Mouse (Mus musculus): ENCODE data around the gene Ggt6.

Ggt6 gene

DNA sequence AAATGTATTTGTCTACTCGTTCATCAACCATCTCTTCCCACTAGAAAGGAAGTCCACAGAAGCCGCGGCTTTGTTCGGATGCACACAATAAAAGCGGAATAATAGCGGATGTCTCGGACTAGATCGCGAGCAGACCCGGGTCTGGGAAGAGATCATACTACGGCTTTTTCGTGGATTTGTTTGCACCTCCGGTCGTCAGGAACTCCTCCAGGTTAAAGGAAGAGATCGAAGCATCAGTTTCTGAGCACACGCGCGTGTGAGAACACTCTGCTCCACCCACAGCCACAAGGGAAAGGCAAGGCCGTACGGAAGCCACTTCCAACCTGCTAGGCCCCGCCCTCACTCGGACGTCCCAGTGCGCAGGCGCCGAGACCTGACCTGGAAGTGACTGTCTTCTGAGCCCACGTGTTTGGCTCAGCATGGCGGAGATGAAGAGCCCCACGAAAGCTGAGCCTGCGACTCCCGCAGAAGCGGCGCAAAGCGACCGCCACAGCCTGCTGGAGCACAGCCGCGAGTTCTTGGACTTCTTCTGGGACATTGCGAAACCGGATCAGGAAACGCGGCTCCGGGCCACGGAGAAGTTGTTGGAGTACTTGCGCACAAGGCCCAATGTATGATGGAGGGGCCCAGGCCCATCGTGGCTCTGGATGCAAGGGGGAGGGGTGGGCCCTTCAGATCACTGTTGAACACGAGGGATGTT, 5.8 kb downstream of the Ggt6 start, which contains the start of gene Mybbp1a:
Gene Mybbp1a (plus strand): TSS at position 391 of the 700 bp plus-strand sequence.
- DNase-seq, result peak; percentile 98

DNA sequence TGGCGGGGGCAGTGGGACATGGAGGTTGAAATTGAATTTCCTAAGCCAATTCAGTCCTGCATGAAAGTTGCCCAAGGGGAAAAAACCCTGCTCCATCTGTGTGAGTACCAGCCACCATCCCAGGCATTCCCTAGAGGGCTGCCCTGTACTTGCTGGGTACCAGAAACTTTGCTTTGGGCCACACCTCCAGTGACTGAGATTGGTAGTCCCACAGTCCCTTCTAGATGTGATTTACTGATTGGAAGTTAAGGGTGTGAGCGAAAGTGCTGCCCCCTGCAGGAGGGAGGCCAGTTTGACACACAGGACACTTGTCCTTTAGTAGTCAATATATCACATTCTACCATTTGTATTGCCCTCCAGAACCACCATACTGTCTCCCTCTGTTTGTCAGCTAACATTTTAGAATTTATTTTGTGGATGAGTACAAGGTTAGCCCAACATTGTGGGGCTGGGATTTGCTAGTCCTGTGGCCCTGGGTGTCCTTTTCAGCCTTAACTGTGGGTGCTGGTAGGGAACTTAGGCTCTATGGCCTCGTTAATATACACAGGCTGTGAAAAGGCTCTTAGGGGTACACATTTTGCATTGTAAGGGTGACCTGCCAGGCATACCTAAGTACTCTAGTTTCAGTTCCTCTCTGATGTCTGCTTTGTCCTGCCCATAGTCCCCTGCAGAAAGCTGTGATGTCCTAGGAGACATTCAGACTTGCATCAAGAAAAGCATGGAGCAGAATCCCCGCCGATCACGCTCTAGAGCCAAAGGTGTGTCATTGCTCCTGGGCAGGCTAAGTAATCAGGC, 11.2 kb downstream of the Ggt6 start:
- no peak for DNase-seq

DNA sequence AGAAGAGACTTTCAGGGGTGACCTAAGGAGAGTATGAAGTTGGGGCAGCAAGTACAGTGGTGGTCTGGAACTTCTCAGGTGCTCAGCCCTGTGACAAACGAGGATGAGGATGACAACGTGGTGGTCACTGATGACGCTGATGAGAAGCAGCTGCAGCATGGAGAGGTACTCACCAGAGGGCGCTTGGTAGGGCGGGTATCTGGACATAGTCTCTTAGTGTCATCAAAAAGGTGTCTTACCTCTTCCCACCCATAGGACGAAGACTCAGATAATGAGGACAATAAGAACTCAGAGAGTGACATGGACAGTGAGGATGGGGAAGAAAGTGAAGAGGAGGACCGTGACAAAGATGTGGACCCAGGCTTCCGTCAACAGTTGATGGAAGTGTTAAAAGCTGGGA, 12.1 kb downstream of the Ggt6 start:
- DNase-seq, result no peak

DNA sequence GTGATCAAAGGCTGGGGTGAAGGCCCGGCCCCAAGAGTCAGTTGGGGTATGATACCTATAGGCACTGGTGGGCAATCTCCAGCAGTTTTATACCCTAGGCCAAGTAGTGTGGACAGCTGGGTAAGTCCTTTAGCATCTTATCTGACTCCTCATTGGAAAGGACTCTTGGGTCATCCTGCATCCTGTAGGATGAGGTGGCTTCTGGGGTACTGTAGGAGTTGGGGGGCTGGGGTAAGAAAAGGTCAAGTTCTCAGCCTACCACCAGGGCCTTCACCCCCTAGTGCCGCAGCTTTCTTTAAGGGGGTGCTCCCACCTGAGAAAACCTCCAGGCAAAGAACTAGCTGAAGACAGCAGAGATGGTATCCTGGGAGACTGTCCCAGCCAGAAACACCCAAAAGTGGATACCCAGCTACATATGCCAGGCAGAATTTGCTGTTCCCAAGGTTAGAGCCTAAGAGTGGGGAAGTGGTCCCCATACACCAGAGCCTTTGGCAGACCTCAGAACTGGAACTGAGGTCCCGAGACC, 16.9 kb downstream of the Ggt6 start:
- no peak for DNase-seq

DNA sequence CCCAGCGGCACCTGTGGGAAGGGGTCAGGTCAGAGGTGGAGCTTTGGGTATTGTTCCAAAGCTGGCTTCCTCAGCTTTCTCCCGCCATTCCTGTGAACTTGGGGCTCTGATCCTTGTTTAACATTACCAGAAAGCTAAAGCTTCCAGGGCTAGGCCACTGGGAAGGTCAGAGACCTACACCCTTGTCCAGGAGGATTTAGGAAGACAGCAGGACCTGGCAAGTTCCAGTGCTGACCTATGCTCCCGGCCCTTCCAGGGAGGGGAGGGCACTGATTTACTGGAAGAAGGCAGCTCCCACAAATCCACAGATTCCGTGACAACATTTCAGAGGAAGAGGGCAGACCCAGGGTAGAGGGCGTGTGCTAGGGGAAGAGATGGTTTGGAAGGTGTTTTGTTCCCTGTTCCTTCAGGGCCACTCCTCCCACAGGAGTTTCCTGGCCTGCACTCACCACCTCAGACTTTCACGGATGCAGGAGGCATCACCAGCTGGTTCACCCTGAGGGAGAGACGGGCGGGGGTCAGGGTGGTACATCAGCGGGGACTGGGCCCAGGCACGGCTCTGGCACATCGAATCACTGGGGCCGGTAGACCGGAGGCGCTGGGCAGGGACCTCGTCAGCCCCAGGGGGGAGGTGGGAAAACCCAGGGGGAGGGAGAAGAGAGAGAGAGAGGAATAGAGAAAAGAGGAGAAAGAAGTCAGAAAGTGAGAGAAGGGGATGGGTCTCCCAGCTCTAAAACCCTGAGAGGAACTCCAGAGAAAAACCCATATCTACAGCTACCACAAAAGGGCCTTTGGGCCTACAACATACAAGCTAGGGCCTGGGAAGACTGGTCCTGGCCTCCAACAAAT, 18.0 kb downstream of the Ggt6 start:
- no peak for DNase-seq

DNA sequence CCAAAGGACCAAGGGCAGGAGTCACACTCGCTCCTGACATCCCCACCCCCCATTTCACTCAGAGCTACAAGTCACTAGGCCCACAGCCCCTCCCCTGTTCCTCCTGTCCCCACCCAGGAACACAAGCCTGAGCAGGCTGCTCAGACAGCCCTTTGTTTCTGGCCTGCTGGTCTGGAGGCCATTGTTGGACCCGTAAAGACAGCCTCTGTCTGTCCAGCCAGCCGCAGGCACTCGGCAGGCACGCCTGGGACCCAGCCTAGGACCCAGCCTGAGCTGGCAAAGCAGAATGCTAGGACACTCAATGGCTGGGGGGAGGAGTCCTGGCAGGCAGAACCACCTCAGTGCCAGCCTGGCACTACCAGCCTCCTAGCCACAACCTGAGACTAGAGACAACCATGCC, 20.4 kb downstream of the Ggt6 start:
- DNase-seq, result peak; percentile 93

DNA sequence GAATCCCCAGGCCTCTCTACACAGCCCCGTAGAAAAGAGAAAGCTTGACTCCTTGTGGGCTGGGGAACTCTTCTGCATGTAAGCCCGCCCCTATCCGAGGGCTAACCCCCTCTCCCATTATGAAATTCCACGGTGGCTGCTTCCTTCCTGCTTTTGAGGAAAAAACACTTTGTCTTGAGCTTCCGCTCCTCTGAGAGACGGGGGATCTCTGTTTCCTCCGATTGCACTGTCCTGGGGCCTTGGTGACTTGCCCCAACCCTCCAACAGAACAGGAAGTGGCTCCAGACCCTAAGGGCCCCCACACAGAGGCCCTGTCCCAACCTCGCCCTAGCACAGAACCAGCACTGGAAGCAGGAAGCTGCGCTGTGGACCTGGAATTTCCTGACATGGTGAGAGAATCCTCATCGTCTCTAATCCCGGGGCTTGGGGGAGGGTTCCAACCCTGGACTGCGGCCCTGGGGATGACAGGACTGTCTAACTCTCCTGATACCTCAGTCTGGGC, 22.7 kb downstream of the Ggt6 start:
- no peak for DNase-seq

DNA sequence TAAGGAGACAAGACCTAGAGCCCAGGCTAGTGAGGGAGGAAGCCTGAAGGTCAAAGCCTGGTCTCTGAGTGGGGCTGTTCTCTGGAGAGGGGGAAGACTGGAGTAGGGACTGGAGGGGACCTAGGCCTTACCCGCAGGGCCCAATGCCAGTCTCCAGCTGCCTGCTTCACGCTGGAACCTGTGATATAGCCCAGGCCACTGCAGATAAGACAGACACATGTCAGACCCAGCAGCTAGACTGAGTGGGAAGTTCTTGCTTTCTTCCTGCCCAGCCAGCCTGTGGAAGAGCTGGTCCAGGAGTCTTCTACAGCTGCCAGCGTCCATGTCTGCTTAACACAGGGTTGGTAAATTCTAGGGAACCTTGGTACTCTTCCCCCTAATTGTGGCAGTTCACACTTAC, 23.2 kb downstream of the Ggt6 start:
- no peak for DNase-seq

DNA sequence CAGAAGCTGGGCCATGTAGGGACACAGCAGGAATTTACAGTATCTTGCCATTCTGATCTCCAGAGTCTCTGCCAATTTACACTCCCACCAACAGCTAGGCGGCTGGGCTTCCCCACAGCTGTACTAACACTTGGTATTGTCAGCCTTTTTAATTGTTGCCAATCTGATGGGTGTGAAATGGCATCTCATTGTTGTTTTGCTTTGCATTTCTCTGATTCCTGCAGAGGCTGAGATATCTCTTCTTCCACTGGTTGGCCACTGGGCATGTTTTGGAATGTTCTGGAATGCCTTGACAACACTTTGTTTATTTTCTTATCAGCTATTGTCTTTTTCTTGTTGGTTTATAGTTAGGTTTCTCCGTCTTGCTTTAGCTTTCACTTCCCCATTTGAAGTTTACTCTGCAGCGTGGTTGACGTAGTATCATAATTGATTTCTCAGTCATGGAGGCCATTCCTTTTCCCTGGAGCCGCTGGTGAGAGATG, 26.2 kb downstream of the Ggt6 start:
- DNase-seq, result no peak

DNA sequence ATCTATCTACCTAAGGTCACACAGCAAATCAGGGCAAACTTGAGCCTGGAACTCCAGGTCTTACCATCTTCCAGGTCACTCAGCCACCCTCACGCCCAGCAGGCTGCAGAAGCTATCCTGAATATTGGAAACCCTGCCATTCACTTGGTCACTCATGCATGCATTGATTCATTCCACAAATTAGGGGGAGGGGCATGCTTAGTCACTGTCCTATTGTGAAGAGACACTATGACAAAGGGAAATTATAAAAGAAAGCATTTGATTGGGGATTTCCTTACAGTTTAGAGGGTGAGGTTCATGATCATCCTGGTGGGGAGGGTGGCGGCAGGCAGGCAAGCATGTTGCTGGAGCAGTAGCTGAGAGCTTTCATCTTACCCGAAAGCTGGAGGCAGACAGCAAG, 29.5 kb downstream of the Ggt6 start:
- DNase-seq, result no peak

DNA sequence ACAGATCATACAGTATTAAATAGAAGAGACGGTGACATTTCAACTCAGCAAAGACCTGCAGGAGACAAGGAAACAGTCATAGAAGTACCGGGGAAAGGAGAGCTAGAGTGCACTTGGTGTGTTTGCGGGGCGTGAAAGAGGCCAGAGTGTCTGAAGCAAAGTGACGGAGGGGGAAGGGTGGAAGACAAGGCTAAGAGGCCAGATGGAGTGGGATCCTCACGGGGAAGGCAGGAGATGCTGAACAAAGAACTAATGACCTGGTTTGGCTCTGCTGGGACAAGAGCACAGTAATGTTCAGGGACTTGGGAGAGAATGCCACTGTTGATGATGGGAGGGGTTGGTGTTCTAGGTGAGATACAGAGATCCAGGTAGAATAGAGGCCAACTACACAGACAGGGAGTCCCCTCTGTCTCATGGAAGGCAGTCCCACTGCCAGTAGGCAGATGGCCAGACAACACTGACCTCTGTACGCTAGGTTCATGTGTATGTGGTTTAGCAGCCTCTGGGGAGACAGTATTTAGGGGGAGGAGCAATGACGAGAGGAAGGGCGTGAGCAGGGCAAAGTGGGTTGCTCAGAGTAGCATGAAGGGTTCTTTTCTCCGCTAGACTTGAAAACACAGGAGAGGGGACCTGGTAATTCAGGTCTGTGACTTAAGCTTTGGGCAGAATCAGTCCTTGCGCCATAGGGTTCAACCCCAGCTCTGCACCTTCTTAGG, 30.8 kb downstream of the Ggt6 start:
- no peak for DNase-seq

DNA sequence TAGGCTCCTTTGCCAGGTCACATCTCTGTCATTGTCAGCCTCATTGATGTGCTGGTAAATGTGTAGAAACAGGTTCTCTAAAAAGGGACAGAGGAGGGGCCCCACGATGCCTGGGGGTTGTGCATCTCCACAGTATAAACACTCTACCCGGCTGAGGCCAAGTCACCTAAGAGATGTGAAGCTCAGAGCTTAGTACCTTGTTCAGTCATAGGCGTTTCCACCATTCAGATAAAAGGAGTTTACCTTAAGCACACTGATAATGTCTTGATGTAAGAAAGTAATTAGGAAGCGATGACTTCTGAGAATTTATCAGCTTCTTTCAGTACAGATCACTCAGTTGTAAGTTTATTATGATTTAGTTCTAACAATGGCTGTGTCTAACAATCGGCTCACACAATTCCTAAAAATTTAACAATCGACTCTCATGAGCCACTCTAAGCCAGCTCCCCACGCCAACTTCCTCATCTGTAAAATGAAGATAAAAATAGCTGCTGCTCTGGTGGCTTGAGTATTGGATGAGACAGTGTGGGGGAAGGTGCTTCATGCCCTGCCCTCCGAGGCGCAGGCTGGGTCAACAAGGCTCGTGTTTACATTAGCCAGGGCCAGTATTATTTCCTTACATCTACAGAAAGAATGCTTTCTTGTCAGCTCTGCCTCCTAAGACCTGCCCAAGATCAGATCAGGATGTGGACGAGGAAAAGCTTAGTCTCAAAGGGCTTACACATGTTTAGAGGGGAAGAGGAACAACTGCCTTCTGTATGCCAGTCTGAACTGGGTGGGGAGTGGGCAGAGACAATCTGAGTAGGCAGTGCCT, 31.6 kb downstream of the Ggt6 start:
- DNase-seq, result peak; percentile 58

DNA sequence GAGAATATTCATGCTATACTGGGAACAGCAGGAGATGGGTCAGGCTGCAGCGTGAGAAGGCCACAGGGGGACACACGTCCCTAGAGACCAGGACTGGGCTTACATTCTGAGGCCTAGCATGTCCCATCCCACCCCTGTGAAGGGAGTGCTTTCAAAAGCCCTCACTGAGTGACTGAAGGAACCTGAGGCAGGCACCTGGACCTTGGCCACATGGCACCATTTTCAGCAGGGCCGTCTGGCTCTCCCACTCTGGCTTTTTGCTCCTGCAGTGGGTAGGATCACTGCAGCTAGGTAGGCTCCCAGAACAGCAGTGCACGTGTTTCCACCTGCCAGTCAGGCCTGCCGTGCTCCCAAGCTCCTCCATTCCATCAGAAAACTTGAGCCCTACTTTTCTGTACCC, 33.2 kb downstream of the Ggt6 start:
- DNase-seq, result no peak

DNA sequence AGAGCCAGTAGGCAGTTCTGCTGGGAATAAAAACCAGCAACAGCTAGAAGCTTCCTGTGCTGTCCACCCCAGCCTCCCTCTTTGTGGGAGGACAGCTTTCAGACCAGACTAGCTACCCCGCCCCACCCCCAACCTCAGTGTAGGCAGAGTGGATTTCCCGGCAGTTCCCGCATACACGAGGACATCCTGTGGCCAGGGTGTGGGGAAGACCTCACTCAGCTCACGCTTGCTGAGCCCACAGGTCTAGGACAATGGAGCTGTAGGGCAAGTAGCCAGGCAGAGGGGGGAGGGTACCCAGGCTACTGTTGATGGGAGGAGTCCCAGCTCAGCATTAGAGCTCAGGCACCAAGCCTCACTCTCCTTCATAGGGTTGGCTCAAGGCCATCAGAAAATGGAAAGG, 33.9 kb downstream of the Ggt6 start:
- peak; percentile 91 for DNase-seq

DNA sequence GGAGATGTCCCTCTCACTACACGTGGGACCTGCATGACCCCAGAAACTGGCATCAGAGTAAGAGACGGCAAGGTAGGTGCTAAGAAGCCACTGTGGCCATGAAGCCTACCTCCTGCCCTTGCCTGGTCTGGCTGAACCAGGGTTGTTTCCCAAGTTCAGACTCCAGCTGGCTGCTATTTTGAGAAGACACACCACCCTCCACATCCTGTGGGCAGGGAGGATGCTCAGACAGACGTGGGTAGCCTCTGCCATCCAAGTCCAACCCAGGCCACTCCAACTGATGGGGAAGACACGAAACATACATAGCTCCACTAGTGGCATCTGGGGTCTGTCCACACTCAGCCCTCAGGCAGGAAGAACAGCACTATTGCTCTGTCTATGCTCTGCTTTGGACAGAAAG, 34.7 kb downstream of the Ggt6 start:
- peak; percentile 65 for DNase-seq

DNA sequence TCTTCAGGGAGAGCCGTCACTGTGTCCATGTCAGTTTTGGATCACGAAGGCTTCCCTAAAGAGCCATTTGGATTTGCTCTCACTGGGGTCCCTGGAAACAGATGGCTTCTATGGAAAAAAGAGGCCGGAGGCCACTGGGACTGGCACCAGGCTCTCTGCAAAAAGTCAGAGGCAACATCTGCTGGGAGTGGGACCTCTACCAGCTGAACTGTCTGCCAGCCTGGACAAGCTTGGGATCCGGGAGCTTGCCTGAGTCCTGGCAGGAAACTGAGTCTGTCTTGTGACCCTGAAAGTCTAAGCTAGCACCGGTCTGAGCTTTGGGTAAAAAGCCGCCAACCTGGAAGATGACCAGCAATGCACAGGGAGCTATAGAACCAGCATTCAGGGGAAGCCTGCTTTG, 36.1 kb downstream of the Ggt6 start:
- no peak for DNase-seq

DNA sequence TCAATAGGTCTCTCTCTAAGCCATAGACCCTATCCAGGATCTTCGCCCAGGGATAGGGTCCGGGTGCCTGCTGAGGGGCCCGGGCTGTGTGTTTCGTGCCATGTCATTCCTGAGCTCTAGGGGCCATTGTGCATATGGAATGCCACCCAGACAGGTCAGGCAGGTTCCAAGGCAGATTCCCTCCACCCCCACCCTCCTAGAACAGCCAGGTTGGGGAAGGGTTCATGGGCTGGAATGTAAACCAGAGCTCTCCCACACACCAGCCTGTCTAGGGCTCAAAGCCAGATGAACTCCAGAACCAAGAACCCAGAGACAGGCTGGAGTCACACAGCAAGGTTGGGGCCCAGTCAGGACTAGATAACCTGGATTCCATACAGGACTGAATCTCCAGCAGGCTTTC, 38.2 kb downstream of the Ggt6 start:
- no peak for DNase-seq

DNA sequence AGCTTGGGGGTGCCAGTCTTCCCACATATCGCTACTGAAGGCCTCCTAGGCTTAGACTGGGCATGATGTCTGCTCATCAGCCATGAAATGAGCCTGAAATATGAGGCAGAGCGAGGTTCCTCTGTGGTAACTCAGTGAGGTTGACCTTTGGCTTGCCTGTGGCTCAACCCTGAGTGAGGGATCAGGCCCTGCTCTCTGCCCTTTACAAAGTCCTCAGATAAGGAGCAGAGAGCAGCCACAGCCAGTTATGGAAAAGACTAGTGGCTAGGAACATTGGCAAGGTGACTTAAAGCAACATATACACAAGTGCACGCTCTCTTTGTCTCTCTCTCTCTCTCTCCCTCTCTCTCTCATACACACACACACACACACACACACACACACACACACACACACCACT, 39.6 kb downstream of the Ggt6 start:
- DNase-seq, result no peak

DNA sequence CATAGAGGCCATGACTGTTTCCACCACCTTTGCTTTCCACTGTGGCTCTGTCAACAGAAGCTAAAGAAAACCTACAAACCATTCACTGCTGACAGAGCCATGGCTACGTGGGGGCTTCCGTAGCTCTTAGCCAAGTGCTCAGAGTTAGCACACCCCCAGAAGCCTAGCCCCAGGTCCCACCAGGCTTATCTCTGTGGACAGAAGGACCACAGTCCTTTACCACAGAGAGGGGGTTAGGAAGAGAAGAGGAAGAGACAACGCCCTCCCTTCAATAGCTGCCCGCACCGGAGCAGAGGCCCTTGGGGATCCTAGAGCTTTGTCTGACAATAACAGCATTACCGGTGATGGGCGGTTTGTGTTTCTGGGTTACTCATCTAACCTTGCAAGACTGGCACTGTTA, 40.1 kb downstream of the Ggt6 start:
- no peak for DNase-seq

DNA sequence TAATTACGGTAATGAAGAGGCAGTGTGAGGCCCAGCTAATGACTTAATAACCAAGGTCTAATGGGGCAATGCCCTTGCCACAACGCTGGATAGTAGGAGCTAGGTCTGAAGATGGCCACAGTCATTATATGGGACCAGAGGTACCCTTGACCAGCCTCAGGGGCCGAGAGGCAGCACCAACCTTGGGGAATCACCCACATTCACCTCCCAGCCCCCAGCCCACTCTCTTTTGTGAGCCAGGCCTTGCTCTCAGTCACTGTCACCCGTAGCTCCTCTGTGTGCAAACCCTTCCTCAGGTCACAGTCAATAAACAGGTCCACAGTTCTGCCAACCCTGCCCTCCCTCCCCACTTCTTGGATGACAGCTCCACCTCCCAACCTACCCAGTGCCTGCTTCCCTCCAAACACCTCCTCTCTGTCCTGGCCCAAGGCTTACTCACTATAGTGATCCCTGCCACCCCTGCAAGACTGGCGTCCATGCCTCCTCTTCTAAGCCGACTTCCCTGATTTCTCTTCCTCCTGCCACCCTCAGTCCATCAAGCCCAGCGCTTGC, 40.8 kb downstream of the Ggt6 start:
- no peak for DNase-seq

DNA sequence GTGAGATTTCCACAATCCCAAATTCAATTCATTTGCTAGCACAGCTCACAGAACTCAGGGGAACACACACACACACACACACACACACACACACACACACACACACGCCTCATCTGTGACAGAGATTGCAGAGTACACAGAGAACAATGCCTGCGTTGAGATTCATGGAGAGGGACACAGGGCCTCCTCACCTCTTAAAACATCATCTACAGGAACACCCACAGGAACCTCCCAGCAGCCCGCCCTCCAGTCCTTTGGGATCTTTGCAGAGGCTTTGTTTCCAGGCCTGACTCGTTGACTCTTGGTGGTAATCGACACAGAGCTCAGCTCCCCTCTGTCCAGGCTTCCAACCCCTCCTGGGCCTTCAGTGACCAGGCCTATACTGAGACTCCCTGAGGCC, 41.9 kb downstream of the Ggt6 start:
- no peak for DNase-seq

Data from layer of hippocampus, adult 9-11 months (tissue).